ENCODE assay signal across 7 mouse cellular contexts in genomic region chr13:102698335-102698734, GRCm38 (mm10). TPM values are rescaled to one million over a fixed set of nuclear protein-coding genes. Genes with fewer than 3 reads are reported as not detected.
DNase-seq lines count a peak whose midpoint lies in the region; ATAC-seq and TF ChIP-seq lines count a peak whose summit lies in the region.

No protein-coding gene starts in this region.

- peaks cover 10% of the 10 kb centered on the region for H3K4me1 ChIP-seq in embryonic facial prominence, embryonic 14.5 days (ENCODE audit: control insufficient read depth, insufficient read depth, low read length)
- peaks cover 11% of the 10 kb centered on the region for H3K4me1 ChIP-seq in hindbrain, embryonic 16.5 days (ENCODE audit: control insufficient read depth, insufficient read depth, low read depth, low read length)
- H3K4me1 ChIP-seq in neural tube, embryonic 14.5 days (ENCODE audit: control insufficient read depth, insufficient read depth, low read length) = peaks cover 9% of the 10 kb centered on the region

- peak overlapping the region; percentile 66 for H3K27ac ChIP-seq in left cerebral cortex, adult 2 months
- peak overlapping the region; percentile 44 for H3K27ac ChIP-seq in embryonic facial prominence, embryonic 14.5 days (replicated peaks; ENCODE audit: low read depth, low read length)
- H3K27ac ChIP-seq in hindbrain, embryonic 16.5 days (ENCODE audit: low read depth, low read length) = peak overlapping the region; percentile 80
- peak overlapping the region; percentile 76 for H3K27ac ChIP-seq in neural tube, embryonic 14.5 days (ENCODE audit: low read depth, low read length)

- H3K4me3 ChIP-seq in left cerebral cortex, adult 2 months = peak overlapping the region; percentile 40
- H3K4me3 ChIP-seq in embryonic facial prominence, embryonic 14.5 days (ENCODE audit: low read depth, low read length) = peak overlapping the region; percentile 21; the same call in 1 of the 2 replicates
- peak overlapping the region; percentile 20; the same call in 1 of the 2 replicates for H3K4me3 ChIP-seq in hindbrain, embryonic 16.5 days (ENCODE audit: low read length)
- 0 out of 2 replicates have a peak overlapping the region, but pooled peaks have one; percentile 4 for H3K4me3 ChIP-seq in neural tube, embryonic 14.5 days (ENCODE audit: low read depth, low read length)

- WGBS in embryonic facial prominence, embryonic 14.5 days = 25% methylated on average over 10 of the region's 10 CpGs
- WGBS in hindbrain, embryonic 16.5 days = 11% methylated on average over 10 of the region's 10 CpGs
- WGBS in neural tube, embryonic 14.5 days = 17% methylated on average over 10 of the region's 10 CpGs

- no peaks in the 10 kb centered on the region for H3K36me3 ChIP-seq in embryonic facial prominence, embryonic 14.5 days (ENCODE audit: control insufficient read depth, insufficient read depth, low read length)
- no peaks in the 10 kb centered on the region for H3K36me3 ChIP-seq in hindbrain, embryonic 16.5 days (ENCODE audit: control insufficient read depth, insufficient read depth, low read length)
- no peaks in the 10 kb centered on the region for H3K36me3 ChIP-seq in neural tube, embryonic 14.5 days (ENCODE audit: control insufficient read depth, insufficient read depth, low read length)

- intact Hi-C loops in left cerebral cortex, adult 2 months (cut with DNase I) = no loop called here

- no peak for TF ChIP-seq CTCF in left cerebral cortex, adult 2 months (IDR thresholded peaks at IDR 0.05)

- peak overlapping the region; percentile 51; the same call in 1 of the 2 replicates for H3K9ac ChIP-seq in embryonic facial prominence, embryonic 14.5 days (ENCODE audit: low read depth, low read length)
- H3K9ac ChIP-seq in hindbrain, embryonic 16.5 days (ENCODE audit: low read depth, low read length) = peak overlapping the region; percentile 64
- peak overlapping the region; percentile 18; the same call in 1 of the 2 replicates for H3K9ac ChIP-seq in neural tube, embryonic 14.5 days (replicated peaks; ENCODE audit: low read depth, low read length)

- peak overlapping the region; percentile 51 for H3K4me2 ChIP-seq in embryonic facial prominence, embryonic 14.5 days (ENCODE audit: low read depth, low read length)
- peak overlapping the region; percentile 52 for H3K4me2 ChIP-seq in hindbrain, embryonic 16.5 days (ENCODE audit: low read length)
- peak overlapping the region; percentile 35; the same call in 1 of the 2 replicates for H3K4me2 ChIP-seq in neural tube, embryonic 14.5 days (ENCODE audit: low read depth, low read length)

- no peaks in the 10 kb centered on the region for H3K9me3 ChIP-seq in embryonic facial prominence, embryonic 14.5 days (ENCODE audit: control insufficient read depth, low read length)
- no peaks in the 10 kb centered on the region for H3K9me3 ChIP-seq in hindbrain, embryonic 16.5 days (ENCODE audit: control insufficient read depth, low read length)
- no peaks in the 10 kb centered on the region for H3K9me3 ChIP-seq in neural tube, embryonic 14.5 days (ENCODE audit: control insufficient read depth, low read length)

- DNase-seq in left cerebral cortex, adult 2 months (ENCODE audit: extremely low spot score in 1 of 2, low spot score in 2 of 2) = no peak
- no peak for DNase-seq in left cerebral cortex, adult 8-10 months (ENCODE audit: low spot score in 2 of 2)
- no peak for DNase-seq in embryonic facial prominence, embryonic 14.5 days (ENCODE audit: low spot score)
- no peak for DNase-seq in layer of hippocampus, adult 9-11 months

- ATAC-seq in embryonic facial prominence, embryonic 14.5 days (ENCODE audit: low read depth) = no peak
- no peak; the same call in 1 of the 2 replicates for ATAC-seq in hindbrain, embryonic 16.5 days
- no peak for ATAC-seq in neural tube, embryonic 14.5 days (ENCODE audit: low read depth)
- no peak for ATAC-seq in megakaryocyte-erythroid progenitor cell, adult 5-6 weeks (replicated peaks; ENCODE audit: low FRiP score, low TSS enrichment, poor library complexity, severe bottlenecking)

- no peaks in the 10 kb centered on the region for H3K27me3 ChIP-seq in embryonic facial prominence, embryonic 14.5 days (replicated peaks; ENCODE audit: control insufficient read depth, insufficient read depth, low read length)
- no peaks in the 10 kb centered on the region for H3K27me3 ChIP-seq in hindbrain, embryonic 16.5 days (replicated peaks; ENCODE audit: control insufficient read depth, insufficient read depth, low read length)
- no peaks in the 10 kb centered on the region for H3K27me3 ChIP-seq in neural tube, embryonic 14.5 days (ENCODE audit: control insufficient read depth, insufficient read depth, low read length)

RNA-seq across cellular contexts. Expression of gene Cd180, which starts 5.0 kb away (rescaled TPM):
- 1 to 10 TPM; 1.6 to 2.2 TPM for total RNA-seq in left cerebral cortex, adult 2 months (2021)
- total RNA-seq in left cerebral cortex, adult 8-10 months (2022) = 10 to 100 TPM in 2 of 4 experiments, 1 to 10 TPM in 2; 3.2 to 14.1 (median 7.3) TPM
- polyA plus RNA-seq in embryonic facial prominence, embryonic 14.5 days (2014; fragmentation: Nextera tagmentation; extraction: Ambion mirVana) = 0.88 and 1.6 TPM in 2 replicates
- 0.49 and 0.63 TPM in 2 replicates for polyA plus RNA-seq in hindbrain, embryonic 16.5 days (2015; fragmentation: Nextera tagmentation; extraction: Ambion mirVana)
- 0.79 and 1.4 TPM in 2 replicates for polyA plus RNA-seq in neural tube, embryonic 14.5 days (2014; fragmentation: Nextera tagmentation; extraction: Ambion mirVana)
- 2.5 and 9.3 TPM in 2 replicates for total RNA-seq in megakaryocyte-erythroid progenitor cell, adult 5-6 weeks (2014; fragmentation: Nextera tagmentation)
- 7.0 and 9.9 TPM in 2 replicates for total RNA-seq in megakaryocyte-erythroid progenitor cell, adult 5-6 weeks (2017)
